Mouse (Mus musculus) bone marrow, adult 2 months (tissue): ENCODE data around the gene Itpr1.

ENCODE experiments used
- CTCF ChIP-seq: fragments of 200-500 bp; IDR thresholded peaks from 2 replicates; pipeline ENCODE4 v1.5.1; 2011; ENCODE audit warnings: low read length, control low read depth; ENCODE audit not compliant: control insufficient read depth, insufficient read depth
- POLR2A ChIP-seq: fragments of 200-500 bp; IDR thresholded peaks from 2 replicates; pipeline ENCODE4 v1.6.1; 2011; ENCODE audit warnings: low read depth, mild to moderate bottlenecking, control low read depth, low read length, borderline replicate concordance; ENCODE audit not compliant: control insufficient read depth

DNA sequence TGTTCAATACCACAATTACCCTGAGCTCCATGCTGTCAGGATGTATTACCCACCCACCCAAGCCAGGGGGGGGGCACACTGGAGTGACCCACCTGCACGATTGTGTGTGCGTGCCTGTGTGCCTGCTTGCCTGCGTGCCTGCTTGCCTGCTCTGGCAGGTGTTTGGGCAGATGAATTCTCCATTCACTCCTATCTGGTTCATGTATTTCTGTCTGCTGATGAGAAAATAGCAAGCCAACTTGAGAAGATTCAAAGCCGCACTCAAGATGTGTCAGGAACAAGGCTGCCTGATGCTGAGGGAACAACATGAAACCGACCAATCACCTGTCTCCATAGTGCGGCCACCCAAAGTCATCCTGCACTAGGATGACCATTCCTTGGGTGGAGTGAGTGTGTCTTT, 94.9 kb downstream of the Itpr1 start:
- TF ChIP-seq CTCF (no peak), POLR2A (no peak)
